Mouse (Mus musculus) megakaryocyte-erythroid progenitor cell, adult 5 weeks (primary cell): ENCODE results near the gene Gm14743. TPM values are rescaled to one million over a fixed set of nuclear protein-coding genes. Genes with fewer than 3 reads are reported as not detected.

ENCODE experiments used
- polyA plus RNA-seq: library from polyadenylated mRNA; stranded (reverse); fragments of >175 nt; gene quantifications from 2 replicates; pipeline ENCODE4 v1.2.3, GENCODE M21; 2012

Gm14743 gene
- not detected in 2 replicates for polyA plus RNA-seq

DNA sequence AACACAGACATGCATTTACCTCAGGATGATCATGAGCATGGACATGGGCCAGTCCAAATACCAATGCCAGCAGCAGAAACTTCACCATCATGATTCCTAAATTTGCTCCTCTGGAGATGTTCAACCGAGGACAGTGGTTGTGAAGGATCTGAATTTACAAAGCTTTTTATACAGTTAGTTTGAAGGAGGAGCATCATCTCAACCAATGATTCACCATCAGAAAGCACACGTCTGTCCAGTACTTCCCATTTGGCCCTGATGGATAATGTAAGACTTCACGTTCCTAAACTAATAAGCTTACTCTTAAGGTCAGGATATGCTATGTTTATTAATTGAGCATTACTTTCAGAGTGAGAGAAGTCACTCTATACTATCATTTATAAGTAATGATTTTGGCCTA lies at the start of gene Gm14743:
Gene Gm14743, minus strand, starts transcription at position 101 of the 400 bp plus-strand sequence.

Other genes starting within 250 kb of the Gm14743 start
- gene Obp1a, start 154.5 kb downstream of the Gm14743 start, polyA plus RNA-seq = not detected in 2 replicates
- gene Gm5938, start 120.5 kb downstream of the Gm14743 start, polyA plus RNA-seq = not detected in 2 replicates
- gene Obp1b, start 59.1 kb downstream of the Gm14743 start, polyA plus RNA-seq = not detected in 2 replicates
- gene 4930480E11Rik, start 123.7 kb upstream of the Gm14743 start, polyA plus RNA-seq = not detected in 2 replicates